Mouse (Mus musculus): ENCODE data around the gene Nlgn2. TPM values are rescaled to one million over a fixed set of nuclear protein-coding genes. Genes with fewer than 3 reads are reported as not detected.

The Nlgn2 gene
- polyA plus RNA-seq, 1 experiment from 2014 or later: 9.9 TPM

- H3K36me3 ChIP-seq (ENCODE audit: control insufficient read depth, insufficient read depth, low read length): peaks cover 2% of the 10 kb centered on the region; the same call in 1 of the 2 replicates
- H3K27me3 ChIP-seq (ENCODE audit: control insufficient read depth, insufficient read depth, low read length): peaks cover 8% of the 10 kb centered on the region; the same call in 1 of the 2 replicates
- H3K4me3 ChIP-seq (ENCODE audit: low read depth, low read length): peak within 1 kb of the TSS; percentile 62
- peak within 1 kb of the TSS; percentile 87 for H3K4me2 ChIP-seq
- H3K9me3 ChIP-seq (ENCODE audit: control insufficient read depth, low read length): no peaks in the 10 kb centered on the region
- DNase-seq (ENCODE audit: low spot score, missing footprints) (peak; percentile 100), ATAC-seq (ENCODE audit: low FRiP score) (peak; percentile 87)
- under 1% methylated on average over 34 of the region's 34 CpGs for WGBS
- H3K27ac ChIP-seq (ENCODE audit: low read depth, low read length): peak within 1 kb of the TSS; percentile 73
- H3K4me1 ChIP-seq (ENCODE audit: control insufficient read depth, insufficient read depth, low read length): peaks cover 38% of the 10 kb centered on the region
- peak within 1 kb of the TSS; percentile 90 for H3K9ac ChIP-seq (ENCODE audit: low read length)
These were observed 549 bp upstream of the Nlgn2 start, which contains the start of gene Tmem256 for GRCm38 (mm10) chr11:69837952-69838713. Tmem256 (plus strand) TSS chr11:69838514.

GRCm38 (mm10) chr11:69836703-69837576, 644 bp downstream of the Nlgn2 start:
- Histone ChIP-seq H3K4me1 (ENCODE audit: control insufficient read depth, insufficient read depth, low read length) (peaks cover 38% of the 10 kb centered on the region), H3K4me2 (peak overlapping the region; percentile 87), H3K9ac (ENCODE audit: low read length) (peak overlapping the region; percentile 90), H3K27ac (ENCODE audit: low read depth, low read length) (peak overlapping the region; percentile 73), H3K9me3 (ENCODE audit: control insufficient read depth, low read length) (no peaks in the 10 kb centered on the region), H3K36me3 (ENCODE audit: control insufficient read depth, insufficient read depth, low read length) (peaks cover 2% of the 10 kb centered on the region; the same call in 1 of the 2 replicates), H3K27me3 (ENCODE audit: control insufficient read depth, insufficient read depth, low read length) (peaks cover 8% of the 10 kb centered on the region; the same call in 1 of the 2 replicates), H3K4me3 (ENCODE audit: low read depth, low read length) (peak overlapping the region; percentile 62)
- DNase-seq (ENCODE audit: low spot score, missing footprints) (peak; percentile 94), ATAC-seq (ENCODE audit: low FRiP score) (peak; percentile 8; the same call in 1 of the 2 replicates)
- WGBS: 0% methylated on average over 41 of the region's 52 CpGs

- peak; percentile 88 for DNase-seq (ENCODE audit: low spot score, missing footprints)
- Histone ChIP-seq H3K9me3 (ENCODE audit: control insufficient read depth, low read length) (no peaks in the 10 kb centered on the region), H3K4me2 (peak overlapping the region; percentile 87), H3K36me3 (ENCODE audit: control insufficient read depth, insufficient read depth, low read length) (peaks cover 2% of the 10 kb centered on the region; the same call in 1 of the 2 replicates), H3K27ac (ENCODE audit: low read depth, low read length) (peak overlapping the region; percentile 73; the same call in 1 of the 2 replicates), H3K9ac (ENCODE audit: low read length) (peak overlapping the region; percentile 90), H3K4me1 (ENCODE audit: control insufficient read depth, insufficient read depth, low read length) (peaks cover 38% of the 10 kb centered on the region), H3K27me3 (ENCODE audit: control insufficient read depth, insufficient read depth, low read length) (peaks cover 8% of the 10 kb centered on the region; the same call in 1 of the 2 replicates), H3K4me3 (ENCODE audit: low read depth, low read length) (peak overlapping the region; percentile 62)
- WGBS: 2% methylated on average over 4 of the region's 4 CpGs
- ATAC-seq (ENCODE audit: low FRiP score): no peak
These were observed 1.6 kb downstream of the Nlgn2 start for GRCm38 (mm10) chr11:69835966-69836335.

- Histone ChIP-seq H3K4me3 (ENCODE audit: low read depth, low read length) (peak overlapping the region; percentile 62), H3K9me3 (ENCODE audit: control insufficient read depth, low read length) (no peaks in the 10 kb centered on the region), H3K27ac (ENCODE audit: low read depth, low read length) (peak overlapping the region; percentile 17; the same call in 1 of the 2 replicates), H3K9ac (ENCODE audit: low read length) (peak overlapping the region; percentile 21; the same call in 1 of the 2 replicates), H3K4me2 (peak overlapping the region; percentile 87), H3K27me3 (ENCODE audit: control insufficient read depth, insufficient read depth, low read length) (peaks cover 8% of the 10 kb centered on the region; the same call in 1 of the 2 replicates), H3K36me3 (ENCODE audit: control insufficient read depth, insufficient read depth, low read length) (peaks cover 2% of the 10 kb centered on the region; the same call in 1 of the 2 replicates), H3K4me1 (ENCODE audit: control insufficient read depth, insufficient read depth, low read length) (peaks cover 38% of the 10 kb centered on the region)
- DNase-seq (ENCODE audit: low spot score, missing footprints) (peak; percentile 97), ATAC-seq (ENCODE audit: low FRiP score) (0 out of 2 replicates have a peak, but pooled peaks have one; percentile 3)
- WGBS: 0% methylated on average over 9 of the region's 9 CpGs
These were observed 2.1 kb downstream of the Nlgn2 start for GRCm38 (mm10) chr11:69835326-69835965.

- 6% methylated on average over 43 of the region's 48 CpGs for WGBS
- Histone ChIP-seq H3K9me3 (ENCODE audit: control insufficient read depth, low read length) (no peaks in the 10 kb centered on the region), H3K9ac (ENCODE audit: low read length) (peak overlapping the region; percentile 70), H3K36me3 (ENCODE audit: control insufficient read depth, insufficient read depth, low read length) (peaks cover 2% of the 10 kb centered on the region; the same call in 1 of the 2 replicates), H3K27me3 (ENCODE audit: control insufficient read depth, insufficient read depth, low read length) (peaks cover 8% of the 10 kb centered on the region; the same call in 1 of the 2 replicates), H3K4me1 (ENCODE audit: control insufficient read depth, insufficient read depth, low read length) (peaks cover 34% of the 10 kb centered on the region), H3K4me2 (peak overlapping the region; percentile 87), H3K4me3 (ENCODE audit: low read depth, low read length) (peak overlapping the region; percentile 62), H3K27ac (ENCODE audit: low read depth, low read length) (no peak overlapping the region)
- ATAC-seq (ENCODE audit: low FRiP score) (no peak), DNase-seq (ENCODE audit: low spot score, missing footprints) (peak; percentile 91)
These were observed 3.5 kb downstream of the Nlgn2 start for GRCm38 (mm10) chr11:69834001-69834549.

- peak overlapping the region; percentile 87 for H3K4me2 ChIP-seq
- H3K4me1 ChIP-seq (ENCODE audit: control insufficient read depth, insufficient read depth, low read length): peaks cover 33% of the 10 kb centered on the region
- H3K9me3 ChIP-seq (ENCODE audit: control insufficient read depth, low read length): no peaks in the 10 kb centered on the region
- H3K27ac ChIP-seq (ENCODE audit: low read depth, low read length): no peak overlapping the region
- WGBS: 57% methylated on average over 8 of the region's 8 CpGs
- DNase-seq (ENCODE audit: low spot score, missing footprints) (no peak), ATAC-seq (ENCODE audit: low FRiP score) (no peak)
- H3K9ac ChIP-seq (ENCODE audit: low read length): peak overlapping the region; percentile 70
- H3K36me3 ChIP-seq (ENCODE audit: control insufficient read depth, insufficient read depth, low read length): peaks cover 2% of the 10 kb centered on the region; the same call in 1 of the 2 replicates
- H3K27me3 ChIP-seq (ENCODE audit: control insufficient read depth, insufficient read depth, low read length): peaks cover 8% of the 10 kb centered on the region; the same call in 1 of the 2 replicates
- peak overlapping the region; percentile 62 for H3K4me3 ChIP-seq (ENCODE audit: low read depth, low read length)
These were observed 4.0 kb downstream of the Nlgn2 start for GRCm38 (mm10) chr11:69833554-69833953.

- no peaks in the 10 kb centered on the region for H3K9me3 ChIP-seq (ENCODE audit: control insufficient read depth, low read length)
- H3K4me1 ChIP-seq (ENCODE audit: control insufficient read depth, insufficient read depth, low read length): peaks cover 6% of the 10 kb centered on the region
- ATAC-seq (ENCODE audit: low FRiP score) (no peak), DNase-seq (ENCODE audit: low spot score, missing footprints) (no peak)
- peaks cover 26% of the 10 kb centered on the region for H3K36me3 ChIP-seq (ENCODE audit: control insufficient read depth, insufficient read depth, low read length)
- WGBS: 71% methylated on average over 5 of the region's 5 CpGs
- H3K4me2 ChIP-seq: no peak overlapping the region
- H3K9ac ChIP-seq (ENCODE audit: low read length): no peak overlapping the region
- no peak overlapping the region for H3K27ac ChIP-seq (ENCODE audit: low read depth, low read length)
- no peak overlapping the region for H3K4me3 ChIP-seq (ENCODE audit: low read depth, low read length)
- peaks cover 6% of the 10 kb centered on the region; the same call in 1 of the 2 replicates for H3K27me3 ChIP-seq (ENCODE audit: control insufficient read depth, insufficient read depth, low read length)
These were observed 8.8 kb downstream of the Nlgn2 start for GRCm38 (mm10) chr11:69828832-69829231.

- peaks cover 24% of the 10 kb centered on the region for H3K36me3 ChIP-seq (ENCODE audit: control insufficient read depth, insufficient read depth, low read length)
- DNase-seq (ENCODE audit: low spot score, missing footprints) (peak; percentile 74), ATAC-seq (ENCODE audit: low FRiP score) (no peak)
- WGBS: 82% methylated on average over 2 of the region's 2 CpGs
- no peaks in the 10 kb centered on the region for H3K9me3 ChIP-seq (ENCODE audit: control insufficient read depth, low read length)
- H3K4me3 ChIP-seq (ENCODE audit: low read depth, low read length): no peak overlapping the region
- no peak overlapping the region for H3K4me2 ChIP-seq
- H3K9ac ChIP-seq (ENCODE audit: low read length): no peak overlapping the region
- H3K27me3 ChIP-seq (ENCODE audit: control insufficient read depth, insufficient read depth, low read length): no peaks in the 10 kb centered on the region
- H3K4me1 ChIP-seq (ENCODE audit: control insufficient read depth, insufficient read depth, low read length): no peaks in the 10 kb centered on the region
- H3K27ac ChIP-seq (ENCODE audit: low read depth, low read length): no peak overlapping the region
These were observed 14.1 kb downstream of the Nlgn2 start for GRCm38 (mm10) chr11:69823456-69823855.

Measured in midbrain, embryonic 11.5 days (tissue).